Mouse (Mus musculus) neural tube, embryonic 15.5 days (tissue): ENCODE results near the gene Crim1. TPM values are rescaled to one million over a fixed set of nuclear protein-coding genes. Genes with fewer than 3 reads are reported as not detected.
A peak's percentile ranks its signal among the peaks of the same experiment; 100 is the strongest.

Source experiments
- ATAC-seq: fragments of 200-750 bp; cut with Nextera tagmentation; 2 replicates; pipeline ENCODE4 v1.8.0; 2017; ENCODE audit warnings: mild to moderate bottlenecking, moderate TSS enrichment, moderate library complexity; ENCODE audit not compliant: low FRiP score
- H3K27ac ChIP-seq: fragments of 300-500 bp; sonication (generic); replicated peaks from 2 replicates; pipeline ENCODE4 v1.5.1; 2015; ENCODE audit warnings: mild to moderate bottlenecking, inconsistent platforms
- H3K27me3 ChIP-seq: fragments of 300-500 bp; sonication (generic); replicated peaks from 2 replicates; pipeline ENCODE4 v1.6.1; 2015; ENCODE audit warnings: inconsistent platforms
- H3K36me3 ChIP-seq: fragments of 300-500 bp; sonication (generic); 2 replicates; pipeline ENCODE4 v1.6.1; 2015; ENCODE audit warnings: inconsistent platforms
- H3K4me1 ChIP-seq: fragments of 300-500 bp; sonication (generic); 2 replicates; pipeline ENCODE4 v1.6.1; 2015; ENCODE audit warnings: inconsistent platforms
- H3K4me2 ChIP-seq: fragments of 300-500 bp; sonication (generic); 2 replicates; pipeline ENCODE4 v1.6.1; 2015; ENCODE audit warnings: inconsistent platforms, mild to moderate bottlenecking, moderate library complexity
- H3K4me3 ChIP-seq: fragments of 300-500 bp; sonication (generic); replicated peaks from 2 replicates; pipeline ENCODE4 v1.5.1; 2015; ENCODE audit warnings: mild to moderate bottlenecking, inconsistent platforms
- H3K9ac ChIP-seq: fragments of 300-500 bp; sonication (generic); replicated peaks from 2 replicates; pipeline ENCODE4 v1.6.1; 2015; ENCODE audit warnings: mild to moderate bottlenecking, inconsistent platforms
- H3K9me3 ChIP-seq: fragments of 300-500 bp; sonication (generic); replicated peaks from 2 replicates; pipeline ENCODE4 v1.6.1; 2016; ENCODE audit warnings: inconsistent platforms
- WGBS: fragments of 180-500 bp; shearing (Covaris S2); methylation state at CpG from one replicate; pipeline ENCODE4 v1.1.7; 2015; ENCODE audit warnings: mixed read lengths; 5-methylcytosine and 5-hydroxymethylcytosine counted together
- polyA plus RNA-seq: library from polyadenylated mRNA; unstranded; fragments of >200 nt; fragmentation: Nextera tagmentation; extraction: Ambion mirVana; gene quantifications from 2 replicates; pipeline ENCODE4 v1.2.1, GENCODE M21; 2015

Crim1 gene
- polyA plus RNA-seq, 1 experiment from 2014 or later = 15.8 TPM

DNA sequence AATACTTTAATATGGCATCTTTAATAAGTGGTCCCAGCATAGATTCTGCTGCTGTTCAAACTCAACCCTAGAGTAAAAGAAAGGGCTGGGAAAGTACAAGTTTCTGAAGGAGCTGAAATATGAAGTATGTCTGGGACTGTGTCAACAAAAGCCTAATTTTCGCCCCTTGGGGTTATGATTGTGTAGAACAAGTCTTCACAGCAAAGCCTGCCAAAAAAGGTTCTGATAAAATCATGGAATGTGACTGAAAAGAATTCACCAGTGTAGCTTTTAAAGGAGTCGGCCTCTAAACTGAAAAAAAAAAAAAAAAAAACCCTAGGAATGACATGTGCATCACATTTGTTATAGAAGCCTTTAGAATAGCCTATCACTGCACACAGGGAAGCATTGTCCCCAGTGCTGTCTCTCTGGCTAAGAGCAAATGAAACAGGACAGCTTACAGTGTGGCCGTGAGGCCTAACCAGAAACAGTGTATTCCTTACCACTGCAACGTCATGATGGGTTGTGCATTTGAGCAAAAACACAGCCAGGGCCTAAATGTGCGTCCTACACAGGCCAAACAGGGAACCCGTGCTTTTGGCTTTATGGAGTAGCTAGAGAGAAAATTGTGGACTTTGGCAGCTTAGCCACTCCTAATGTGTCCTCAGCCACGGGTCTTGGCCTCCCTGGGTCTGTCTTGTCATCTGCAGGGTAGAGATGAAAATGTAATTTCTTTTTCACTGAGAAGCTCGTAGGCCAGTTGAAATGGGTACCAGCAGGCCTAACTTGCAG is 72.8 kb downstream of the Crim1 start:
- Histone ChIP-seq H3K36me3 (no peaks in the 10 kb centered on the region), H3K4me3 (no peak overlapping the region), H3K9ac (no peak overlapping the region), H3K27me3 (no peaks in the 10 kb centered on the region), H3K9me3 (no peaks in the 10 kb centered on the region), H3K4me1 (peaks cover 29% of the 10 kb centered on the region), H3K4me2 (no peak overlapping the region), H3K27ac (peak overlapping the region; percentile 41; the same call in 1 of the 2 replicates)
- no peak for ATAC-seq
- WGBS = 60% methylated on average over 8 of the region's 8 CpGs

DNA sequence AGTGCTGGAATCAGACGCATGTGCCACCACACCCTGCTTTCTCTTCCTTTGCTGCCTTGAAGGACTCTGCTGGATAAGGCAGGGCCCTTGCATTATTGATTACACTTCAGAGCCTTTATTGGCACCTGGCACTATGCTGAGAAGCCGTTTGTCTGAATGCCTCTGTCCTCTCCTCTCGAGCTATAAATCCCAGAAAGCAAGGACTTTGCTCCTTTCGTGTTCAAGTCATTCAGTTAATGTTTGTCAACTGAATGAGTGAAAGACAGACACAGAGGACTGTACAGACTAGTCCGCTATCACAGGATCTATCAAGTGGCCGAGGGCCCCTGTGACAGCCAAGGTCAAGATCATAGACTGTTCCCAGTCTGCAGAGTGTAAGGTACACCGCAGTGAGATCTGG is 73.8 kb downstream of the Crim1 start:
- Histone ChIP-seq H3K9me3 (no peaks in the 10 kb centered on the region), H3K27me3 (no peaks in the 10 kb centered on the region), H3K4me2 (no peak overlapping the region), H3K4me3 (no peak overlapping the region), H3K36me3 (no peaks in the 10 kb centered on the region), H3K4me1 (peaks cover 29% of the 10 kb centered on the region), H3K9ac (no peak overlapping the region), H3K27ac (peak overlapping the region; percentile 41; the same call in 1 of the 2 replicates)
- no peak for ATAC-seq
- WGBS = 55% methylated on average over 7 of the region's 7 CpGs

DNA sequence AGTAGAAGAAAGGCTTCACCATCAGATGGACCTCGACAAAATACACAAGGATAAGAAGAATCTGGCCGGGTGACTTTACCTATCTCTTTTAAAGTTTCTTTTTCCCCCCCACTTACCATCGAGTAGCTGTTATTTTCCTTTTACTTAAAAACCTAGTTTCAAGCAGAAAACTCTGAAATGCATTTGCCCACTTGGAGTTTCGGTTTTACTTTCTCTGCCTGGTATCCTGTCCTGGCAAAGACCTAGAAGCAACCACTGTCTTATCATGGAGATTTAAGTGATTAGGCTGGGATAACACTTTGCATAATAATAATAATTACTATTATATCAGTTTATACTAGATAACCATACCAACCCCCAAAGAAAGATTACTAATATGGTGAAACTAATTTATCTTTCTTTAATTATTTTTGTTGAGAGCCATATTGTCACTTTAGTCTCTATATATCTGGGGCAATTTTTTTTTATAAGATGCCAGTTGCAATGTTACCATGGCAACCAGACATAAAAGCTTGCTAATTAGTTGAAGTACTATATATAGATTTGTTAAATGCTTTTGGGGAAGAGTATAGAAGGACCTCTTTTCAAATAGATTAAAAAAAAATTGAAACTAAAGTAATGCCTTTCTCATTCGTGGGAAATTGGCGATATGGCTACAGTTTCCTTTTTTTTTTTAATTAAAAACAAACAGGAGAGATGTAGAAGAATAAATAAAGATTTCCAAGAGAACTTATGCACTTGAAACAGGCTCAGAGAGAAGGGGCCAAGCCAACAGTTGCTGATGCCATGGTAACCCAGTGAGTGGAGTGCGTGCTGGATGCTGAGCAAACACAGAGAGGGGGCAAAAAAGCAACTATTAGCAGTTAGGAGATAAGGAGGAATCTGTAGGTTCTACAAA is 74.8 kb downstream of the Crim1 start:
- 63% methylated on average over 7 of the region's 7 CpGs for WGBS
- no peak for ATAC-seq
- H3K9ac ChIP-seq = no peak overlapping the region
- H3K36me3 ChIP-seq = no peaks in the 10 kb centered on the region
- H3K4me1 ChIP-seq = peaks cover 36% of the 10 kb centered on the region
- H3K9me3 ChIP-seq = no peaks in the 10 kb centered on the region
- H3K4me3 ChIP-seq = no peak overlapping the region
- peak overlapping the region; percentile 41; the same call in 1 of the 2 replicates for H3K27ac ChIP-seq
- no peaks in the 10 kb centered on the region for H3K27me3 ChIP-seq
- no peak overlapping the region for H3K4me2 ChIP-seq

DNA sequence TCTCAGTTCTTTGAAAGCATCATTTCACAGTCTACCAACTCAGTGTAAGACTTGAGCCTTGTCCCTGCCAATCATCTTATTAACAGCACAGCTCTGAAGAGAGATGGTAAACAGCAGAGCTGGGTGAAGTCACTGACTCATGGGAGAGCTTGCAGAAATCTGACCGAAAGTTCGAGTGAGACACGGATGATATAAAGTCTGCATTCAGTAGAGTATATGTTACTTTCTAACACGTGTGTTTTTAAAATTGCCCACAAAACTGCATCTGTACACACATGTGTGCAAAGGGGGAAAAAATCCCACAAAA is 75.4 kb downstream of the Crim1 start:
- no peaks in the 10 kb centered on the region for H3K36me3 ChIP-seq
- 74% methylated on average over 4 of the region's 4 CpGs for WGBS
- H3K9ac ChIP-seq = no peak overlapping the region
- H3K4me3 ChIP-seq = no peak overlapping the region
- no peaks in the 10 kb centered on the region for H3K9me3 ChIP-seq
- ATAC-seq = no peak
- H3K27me3 ChIP-seq = no peaks in the 10 kb centered on the region
- H3K4me1 ChIP-seq = peaks cover 36% of the 10 kb centered on the region
- H3K4me2 ChIP-seq = no peak overlapping the region
- 0 out of 2 replicates have a peak overlapping the region, but pooled peaks have one; percentile 10 for H3K27ac ChIP-seq

DNA sequence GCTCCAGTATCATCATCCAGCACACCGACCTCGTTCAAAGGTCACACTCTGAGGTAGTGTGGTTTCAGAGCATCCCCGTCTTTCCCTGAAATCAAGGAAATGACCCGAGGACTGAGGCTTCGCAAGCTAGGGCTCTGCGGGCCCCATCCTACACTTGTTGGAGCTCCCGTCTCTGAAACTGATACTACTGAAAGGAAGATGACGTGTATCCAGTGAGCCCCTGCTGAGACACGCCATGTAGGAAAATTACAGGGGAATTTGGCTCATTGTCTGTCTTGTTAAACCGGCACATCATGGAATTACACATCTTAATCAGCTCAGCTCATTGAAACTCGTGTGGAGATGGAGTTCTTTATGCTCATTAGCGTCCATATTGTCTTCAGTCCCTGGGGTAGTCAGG is 79.1 kb downstream of the Crim1 start:
- ATAC-seq = no peak
- Histone ChIP-seq H3K9me3 (no peaks in the 10 kb centered on the region), H3K9ac (no peak overlapping the region), H3K4me1 (peaks cover 19% of the 10 kb centered on the region), H3K27me3 (no peaks in the 10 kb centered on the region), H3K27ac (no peak overlapping the region), H3K4me3 (no peak overlapping the region), H3K4me2 (no peak overlapping the region), H3K36me3 (no peaks in the 10 kb centered on the region)
- 56% methylated on average over 12 of the region's 12 CpGs for WGBS

DNA sequence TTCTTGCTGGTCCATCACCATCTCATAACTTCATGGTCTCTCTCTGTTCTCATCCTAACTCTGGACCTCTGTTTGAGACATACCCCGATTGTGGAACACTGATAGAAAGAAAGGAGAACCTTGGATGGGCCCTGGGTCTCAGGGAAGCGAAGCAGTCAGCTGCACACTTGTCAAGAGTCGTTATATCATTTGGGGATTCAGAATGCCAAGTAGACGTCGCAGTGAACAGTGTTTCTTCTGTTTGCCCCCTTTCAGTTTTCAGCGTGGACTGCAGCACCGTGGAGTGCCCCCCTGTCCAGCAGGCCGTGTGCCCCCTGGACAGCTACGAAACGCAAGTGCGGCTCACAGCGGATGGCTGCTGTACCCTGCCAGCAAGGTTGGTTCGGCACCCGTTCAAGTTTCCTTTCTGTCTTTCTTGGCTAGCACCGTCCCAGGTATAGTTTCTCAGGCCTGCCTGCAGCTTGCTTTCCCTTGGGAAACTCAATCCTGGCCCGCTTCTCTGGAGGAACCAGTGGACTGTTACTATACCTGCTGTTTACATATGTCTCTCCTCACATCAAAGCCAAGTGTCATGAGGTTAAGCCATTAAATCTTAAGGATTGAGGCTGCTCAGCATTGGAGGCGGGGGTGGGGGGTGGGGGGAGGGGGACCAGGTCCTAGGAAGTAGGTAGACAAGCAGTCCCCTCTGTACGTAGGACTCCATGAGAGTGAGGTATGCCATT is 81.1 kb downstream of the Crim1 start:
- H3K4me1 ChIP-seq = peaks cover 11% of the 10 kb centered on the region
- ATAC-seq = no peak
- no peak overlapping the region for H3K9ac ChIP-seq
- H3K27ac ChIP-seq = no peak overlapping the region
- no peak overlapping the region for H3K4me2 ChIP-seq
- WGBS = 73% methylated on average over 18 of the region's 18 CpGs
- H3K27me3 ChIP-seq = no peaks in the 10 kb centered on the region
- H3K4me3 ChIP-seq = no peak overlapping the region
- H3K9me3 ChIP-seq = no peaks in the 10 kb centered on the region
- H3K36me3 ChIP-seq = no peaks in the 10 kb centered on the region

DNA sequence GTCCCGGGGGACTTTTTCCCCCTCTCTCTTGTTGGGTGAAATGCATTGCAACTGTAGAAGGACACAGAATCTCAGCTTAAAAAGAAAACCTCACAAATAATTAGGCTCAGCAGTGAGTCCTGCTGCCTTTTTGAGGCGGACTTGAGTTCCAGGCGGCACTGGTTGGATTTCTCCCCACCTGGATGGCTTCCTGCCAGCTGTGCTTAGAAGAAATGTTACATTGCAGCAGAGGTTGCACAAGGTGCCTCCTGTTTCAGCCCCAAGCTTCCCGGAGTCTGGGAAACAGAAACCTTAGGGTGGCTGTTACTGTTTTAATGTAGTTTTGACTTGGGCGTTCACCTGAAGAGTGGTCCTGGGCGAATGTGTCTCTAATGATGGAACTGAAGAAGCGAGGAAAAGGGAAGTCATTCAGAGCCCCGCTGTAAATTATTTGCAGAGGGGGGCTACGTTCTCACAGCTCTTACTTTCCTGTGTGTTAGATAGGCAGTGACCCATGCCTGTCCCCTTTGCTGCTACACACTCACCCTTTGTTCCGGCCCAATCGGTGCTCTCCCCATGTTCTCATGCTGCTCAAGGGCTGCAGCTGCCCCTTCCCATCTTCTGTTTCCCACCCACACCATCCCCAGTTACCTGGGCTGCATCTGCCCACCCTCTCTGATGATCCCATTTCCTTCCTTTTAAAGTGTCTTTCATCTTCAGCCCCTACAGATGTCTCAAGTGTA is 83.4 kb downstream of the Crim1 start:
- Histone ChIP-seq H3K4me1 (peaks cover 11% of the 10 kb centered on the region), H3K36me3 (no peaks in the 10 kb centered on the region), H3K4me3 (no peak overlapping the region), H3K27me3 (no peaks in the 10 kb centered on the region), H3K4me2 (no peak overlapping the region), H3K9me3 (no peaks in the 10 kb centered on the region), H3K9ac (no peak overlapping the region), H3K27ac (no peak overlapping the region)
- ATAC-seq = no peak
- 66% methylated on average over 11 of the region's 11 CpGs for WGBS

DNA sequence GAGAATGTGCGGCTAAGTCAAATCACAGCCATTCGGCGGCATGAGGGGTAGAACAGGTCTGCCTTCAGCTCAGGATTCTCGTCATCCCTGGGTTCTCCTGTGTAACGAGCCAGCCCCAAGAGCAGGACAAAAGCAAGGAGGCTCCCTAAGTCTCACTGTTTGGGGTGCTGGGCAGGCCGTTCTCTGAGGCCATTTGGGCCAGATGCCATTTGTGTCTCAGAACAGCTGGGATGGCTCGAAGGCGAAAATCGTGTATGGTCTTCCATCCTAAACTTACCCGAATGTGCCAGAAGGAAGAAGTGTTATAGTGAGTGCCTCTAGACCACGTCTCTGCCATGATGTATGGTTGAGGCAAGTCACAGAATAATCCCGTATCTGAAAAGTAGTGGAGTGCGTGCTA is 86.0 kb downstream of the Crim1 start:
- no peak overlapping the region for H3K4me3 ChIP-seq
- H3K9me3 ChIP-seq = no peaks in the 10 kb centered on the region
- 88% methylated on average over 13 of the region's 13 CpGs for WGBS
- no peak for ATAC-seq
- no peaks in the 10 kb centered on the region for H3K36me3 ChIP-seq
- H3K27ac ChIP-seq = no peak overlapping the region
- no peak overlapping the region for H3K4me2 ChIP-seq
- H3K9ac ChIP-seq = no peak overlapping the region
- H3K4me1 ChIP-seq = peaks cover 3% of the 10 kb centered on the region; the same call in 1 of the 2 replicates
- no peaks in the 10 kb centered on the region for H3K27me3 ChIP-seq

DNA sequence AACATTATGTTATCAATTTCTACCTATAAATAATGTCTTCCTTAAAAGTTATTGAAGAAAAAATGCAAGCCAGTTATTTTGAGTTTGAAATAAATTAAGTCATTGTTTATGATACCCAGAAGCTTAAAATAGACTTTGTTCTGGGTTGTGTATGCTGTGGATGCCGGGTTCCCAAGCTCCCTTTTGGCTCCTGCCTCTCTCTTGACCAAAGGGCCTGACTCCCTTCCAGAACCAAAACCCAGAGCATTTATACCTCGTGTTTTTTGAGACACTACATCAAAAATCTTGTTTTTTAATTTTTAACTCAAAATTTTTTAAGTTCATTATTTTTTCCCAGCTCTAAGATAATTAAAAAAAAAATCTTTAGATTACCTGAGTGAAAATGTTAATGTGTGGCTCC is 87.3 kb downstream of the Crim1 start:
- ATAC-seq = no peak
- no peaks in the 10 kb centered on the region for H3K4me1 ChIP-seq
- H3K4me2 ChIP-seq = no peak overlapping the region
- 80% methylated on average over 2 of the region's 2 CpGs for WGBS
- no peaks in the 10 kb centered on the region for H3K36me3 ChIP-seq
- no peak overlapping the region for H3K4me3 ChIP-seq
- H3K9ac ChIP-seq = no peak overlapping the region
- H3K9me3 ChIP-seq = no peaks in the 10 kb centered on the region
- H3K27me3 ChIP-seq = no peaks in the 10 kb centered on the region
- no peak overlapping the region for H3K27ac ChIP-seq

DNA sequence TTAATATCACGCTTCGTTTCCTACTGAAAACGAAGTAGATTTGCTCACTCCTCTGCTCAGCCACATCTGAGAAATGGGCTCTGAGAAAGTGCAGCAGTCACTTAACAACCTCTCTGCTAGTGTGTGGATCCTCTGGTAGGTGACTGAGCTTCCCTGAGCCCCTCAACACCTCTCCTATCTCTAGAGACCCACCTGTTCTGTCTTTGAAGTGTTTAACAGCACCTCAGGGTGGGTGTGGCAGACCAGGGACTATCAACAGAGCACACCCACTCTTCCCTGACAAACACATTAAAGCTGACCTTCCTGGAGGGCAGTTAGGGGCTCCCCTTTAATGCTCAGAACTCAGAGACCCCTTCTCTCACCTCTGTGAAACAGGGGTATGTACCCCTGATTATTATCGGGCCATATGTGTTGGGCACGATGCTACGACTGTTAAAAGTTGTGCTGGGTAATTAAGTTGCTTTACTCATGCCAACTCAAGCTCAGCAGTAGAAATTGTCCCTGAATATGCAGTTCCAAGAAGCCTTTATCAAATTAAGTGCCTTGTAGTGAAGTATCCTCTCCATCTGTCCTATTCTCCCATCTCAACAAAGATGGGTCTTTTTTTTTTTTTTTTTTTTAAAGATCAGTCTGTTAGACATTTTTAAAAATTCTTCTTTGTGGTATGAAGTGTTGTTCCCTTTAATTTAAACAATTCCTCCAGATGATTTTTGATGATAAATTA is 90.3 kb downstream of the Crim1 start:
- H3K9ac ChIP-seq = no peak overlapping the region
- H3K27ac ChIP-seq = no peak overlapping the region
- no peak for ATAC-seq

DNA sequence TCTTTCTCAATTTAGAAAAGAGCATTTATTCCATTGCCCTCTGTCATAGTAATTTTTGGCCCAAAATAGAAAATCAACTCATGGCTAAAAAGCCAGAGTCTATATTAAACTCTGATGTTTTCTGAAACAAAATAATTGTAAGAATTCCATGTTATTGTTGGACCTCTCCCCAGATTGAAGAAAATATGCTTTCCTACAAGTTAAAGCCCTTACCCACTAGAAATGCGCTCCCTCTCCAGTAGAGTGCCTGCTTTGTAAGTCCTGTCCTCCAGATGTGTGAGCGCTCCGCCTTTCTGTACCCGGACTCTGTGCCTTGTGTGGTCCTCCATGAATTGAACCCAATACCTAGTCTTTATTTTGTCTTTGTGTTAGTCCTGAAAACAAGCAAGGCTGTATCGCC is 91.0 kb downstream of the Crim1 start:
- Histone ChIP-seq H3K4me1 (no peaks in the 10 kb centered on the region; the same call in 1 of the 2 replicates), H3K4me3 (no peak overlapping the region), H3K36me3 (no peaks in the 10 kb centered on the region), H3K9ac (no peak overlapping the region), H3K27ac (no peak overlapping the region), H3K4me2 (no peak overlapping the region), H3K27me3 (no peaks in the 10 kb centered on the region), H3K9me3 (no peaks in the 10 kb centered on the region)
- 94% methylated on average over 5 of the region's 5 CpGs for WGBS
- no peak for ATAC-seq

More for the DNA sequence above, 90.3 kb downstream of the Crim1 start:
- Histone ChIP-seq H3K4me1 (no peaks in the 10 kb centered on the region), H3K36me3 (no peaks in the 10 kb centered on the region), H3K4me3 (no peak overlapping the region), H3K27me3 (no peaks in the 10 kb centered on the region), H3K9me3 (no peaks in the 10 kb centered on the region), H3K4me2 (no peak overlapping the region)
- 78% methylated on average over 6 of the region's 6 CpGs for WGBS
